Mouse (Mus musculus) neural tube, embryonic 11.5 days (tissue): ENCODE results near the gene Slc35f3. TPM values are rescaled to one million over a fixed set of nuclear protein-coding genes. Genes with fewer than 3 reads are reported as not detected.

Experiments
- ATAC-seq: fragments of 200-750 bp; cut with Nextera tagmentation; 2 replicates; pipeline ENCODE4 v1.8.0; 2017; ENCODE audit warnings: moderate number of reproducible peaks, mild to moderate bottlenecking, moderate TSS enrichment, moderate library complexity; ENCODE audit not compliant: insufficient read depth, low FRiP score, low TSS enrichment
- DNase-seq: peaks from one replicate; pipeline ENCODE4 v3.0.0-alpha.2; 2015; ENCODE audit warnings: low spot score
- H3K27ac ChIP-seq: fragments of 300-500 bp; sonication (generic); 2 replicates; pipeline ENCODE4 v1.5.1; 2014; ENCODE audit warnings: low read depth, mild to moderate bottlenecking, low read length
- H3K27me3 ChIP-seq: fragments of 300-500 bp; sonication (generic); 2 replicates; pipeline ENCODE4 v1.6.1; 2014; ENCODE audit warnings: mild to moderate bottlenecking, low read length, mixed read lengths; ENCODE audit not compliant: control insufficient read depth, insufficient read depth
- H3K36me3 ChIP-seq: fragments of 300-500 bp; sonication (generic); 2 replicates; pipeline ENCODE4 v1.6.1; 2014; ENCODE audit warnings: mild to moderate bottlenecking, low read length, moderate library complexity, mixed read lengths; ENCODE audit not compliant: control insufficient read depth, insufficient read depth
- H3K4me1 ChIP-seq: fragments of 300-500 bp; sonication (generic); 2 replicates; pipeline ENCODE4 v1.6.1; 2014; ENCODE audit warnings: low read length, mixed read lengths; ENCODE audit not compliant: control insufficient read depth, insufficient read depth
- H3K4me2 ChIP-seq: fragments of 300-500 bp; sonication (generic); 2 replicates; pipeline ENCODE4 v1.6.1; 2014; ENCODE audit warnings: low read depth, mild to moderate bottlenecking, moderate library complexity
- H3K4me3 ChIP-seq: fragments of 300-500 bp; sonication (generic); 2 replicates; pipeline ENCODE4 v1.5.1; 2014; ENCODE audit warnings: low read depth, low read length
- H3K9ac ChIP-seq: fragments of 300-500 bp; sonication (generic); 2 replicates; pipeline ENCODE4 v1.6.1; 2014; ENCODE audit warnings: mild to moderate bottlenecking, low read length
- H3K9me3 ChIP-seq: fragments of 300-500 bp; sonication (generic); 2 replicates; pipeline ENCODE4 v1.6.1; 2016; ENCODE audit warnings: low read length; ENCODE audit not compliant: control insufficient read depth
- WGBS: fragments of 180-500 bp; shearing (Covaris S2); extraction: QIAGEN DNeasy Blood & Tissue Kit; methylation state at CpG from one replicate; pipeline ENCODE4 v1.1.7; 2014; 5-methylcytosine and 5-hydroxymethylcytosine counted together
- polyA plus RNA-seq: library from polyadenylated mRNA; unstranded; fragments of >200 nt; fragmentation: Nextera tagmentation; extraction: Ambion mirVana; gene quantifications from 2 replicates; pipeline ENCODE4 v1.2.1, GENCODE M21; 2014

Slc35f3 gene
- polyA plus RNA-seq, 1 experiment from 2014 or later, result 0.09 TPM

- WGBS, result 80% methylated on average over 5 of the region's 5 CpGs
Observed at GRCm38 (mm10) chr8:126343427-126343826, 45.1 kb downstream of the Slc35f3 start.

DNA sequence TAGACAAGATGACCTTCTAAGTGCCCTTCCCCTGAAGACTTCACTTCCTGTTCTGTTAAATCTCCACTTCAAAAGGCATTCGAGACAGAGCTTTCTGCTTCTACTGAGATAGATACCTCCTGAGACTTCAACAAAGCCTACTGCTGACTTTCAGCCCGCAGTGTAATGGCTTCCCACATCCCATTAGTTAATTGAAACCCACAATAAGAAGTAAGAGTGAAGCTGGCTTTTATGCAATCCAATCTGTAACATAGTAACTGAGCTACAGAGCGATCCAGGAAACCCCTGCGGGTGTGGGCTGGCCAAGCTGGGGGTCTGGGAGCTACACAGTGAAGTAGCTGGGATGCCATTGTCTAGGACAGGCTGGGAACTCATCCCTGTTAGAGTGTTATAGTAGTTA lies 46.7 kb downstream of the Slc35f3 start:
- DNase-seq, result peak; percentile 9
- H3K9me3 ChIP-seq, result no peaks in the 10 kb centered on the region
- H3K4me2 ChIP-seq, result no peak overlapping the region
- no peaks in the 10 kb centered on the region for H3K36me3 ChIP-seq
- no peak overlapping the region for H3K9ac ChIP-seq
- no peaks in the 10 kb centered on the region for H3K27me3 ChIP-seq
- H3K4me3 ChIP-seq, result no peak overlapping the region
- ATAC-seq, result no peak
- no peak overlapping the region for H3K27ac ChIP-seq
- 69% methylated on average over 4 of the region's 4 CpGs for WGBS
- no peaks in the 10 kb centered on the region for H3K4me1 ChIP-seq

More at GRCm38 (mm10) chr8:126343427-126343826, 45.1 kb downstream of the Slc35f3 start:
- DNase-seq (no peak), ATAC-seq (no peak)
- Histone ChIP-seq H3K9me3 (no peaks in the 10 kb centered on the region), H3K4me1 (no peaks in the 10 kb centered on the region), H3K36me3 (no peaks in the 10 kb centered on the region), H3K4me3 (no peak overlapping the region), H3K4me2 (no peak overlapping the region), H3K27ac (no peak overlapping the region), H3K27me3 (no peaks in the 10 kb centered on the region), H3K9ac (no peak overlapping the region)

DNA sequence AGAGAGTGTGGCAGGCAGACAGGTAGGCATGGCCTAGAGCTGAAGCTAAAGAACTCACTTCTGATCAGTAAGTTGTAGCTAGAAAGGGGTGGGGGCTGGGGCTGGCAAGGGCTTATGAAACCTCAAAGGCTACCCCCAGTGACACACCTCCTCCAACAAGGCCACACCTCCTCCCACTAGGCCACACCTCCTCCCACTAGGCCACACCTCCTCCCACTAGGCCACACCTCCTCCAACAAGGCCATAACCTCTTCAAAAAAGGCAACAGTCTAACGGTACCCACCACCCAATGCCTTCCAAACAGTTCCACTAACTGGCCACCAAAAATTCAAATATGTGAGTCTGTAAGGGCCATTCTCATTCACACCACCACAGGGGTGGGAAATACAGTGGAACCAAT lies 54.9 kb downstream of the Slc35f3 start:
- Histone ChIP-seq H3K27ac (no peak overlapping the region), H3K4me3 (no peak overlapping the region), H3K27me3 (no peaks in the 10 kb centered on the region), H3K4me2 (no peak overlapping the region), H3K4me1 (no peaks in the 10 kb centered on the region), H3K36me3 (no peaks in the 10 kb centered on the region), H3K9me3 (no peaks in the 10 kb centered on the region), H3K9ac (no peak overlapping the region)
- DNase-seq (no peak), ATAC-seq (no peak)
- 71% methylated on average over 1 of the region's 1 CpGs for whole genome bisulfite sequencing

DNA sequence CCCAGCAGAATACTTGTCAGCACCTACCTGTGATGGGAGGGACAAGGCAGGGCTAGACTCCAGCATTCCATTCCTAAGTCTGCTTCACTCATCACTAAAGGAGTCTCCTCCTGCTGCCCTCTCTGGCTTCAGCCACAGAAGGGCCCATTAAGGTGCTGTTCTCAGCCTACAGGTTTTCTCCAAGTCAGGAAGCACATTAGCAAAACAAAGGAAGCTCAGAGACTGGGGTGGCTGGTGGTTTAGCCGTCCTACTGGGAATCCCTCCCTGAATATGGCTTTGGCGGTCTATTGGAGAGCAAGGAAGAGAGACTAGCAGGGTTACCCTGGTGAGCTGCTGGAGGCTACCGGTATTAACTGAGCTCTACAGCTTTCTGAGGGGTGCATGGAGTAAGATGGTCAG lies 59.6 kb downstream of the Slc35f3 start:
- Histone ChIP-seq H3K4me3 (no peak overlapping the region), H3K27ac (no peak overlapping the region)
- DNase-seq, result no peak

GRCm38 (mm10) chr8:126359296-126359695 lies 60.9 kb downstream of the Slc35f3 start:
- H3K27ac ChIP-seq, result no peak overlapping the region
- no peak overlapping the region for H3K9ac ChIP-seq
- no peak for DNase-seq
- no peaks in the 10 kb centered on the region for H3K27me3 ChIP-seq
- H3K9me3 ChIP-seq, result no peaks in the 10 kb centered on the region
- no peaks in the 10 kb centered on the region for H3K4me1 ChIP-seq
- H3K4me3 ChIP-seq, result no peak overlapping the region
- no peak for ATAC-seq
- no peak overlapping the region for H3K4me2 ChIP-seq
- no peaks in the 10 kb centered on the region for H3K36me3 ChIP-seq
- 75% methylated on average over 6 of the region's 6 CpGs for WGBS

More for the DNA sequence above, 59.6 kb downstream of the Slc35f3 start:
- H3K4me2 ChIP-seq, result no peak overlapping the region
- H3K9me3 ChIP-seq, result no peaks in the 10 kb centered on the region
- H3K9ac ChIP-seq, result no peak overlapping the region
- ATAC-seq, result no peak
- H3K4me1 ChIP-seq, result no peaks in the 10 kb centered on the region
- H3K27me3 ChIP-seq, result no peaks in the 10 kb centered on the region
- WGBS, result 38% methylated on average over 3 of the region's 3 CpGs
- H3K36me3 ChIP-seq, result no peaks in the 10 kb centered on the region

- no peaks in the 10 kb centered on the region for H3K27me3 ChIP-seq
- no peak overlapping the region for H3K9ac ChIP-seq
- DNase-seq, result no peak
- no peaks in the 10 kb centered on the region for H3K36me3 ChIP-seq
- no peak overlapping the region for H3K4me3 ChIP-seq
- no peak overlapping the region for H3K27ac ChIP-seq
- no peaks in the 10 kb centered on the region for H3K9me3 ChIP-seq
- H3K4me2 ChIP-seq, result no peak overlapping the region
- ATAC-seq, result no peak
- 73% methylated on average over 11 of the region's 11 CpGs for WGBS
- H3K4me1 ChIP-seq, result no peaks in the 10 kb centered on the region
Observed at GRCm38 (mm10) chr8:126360106-126360505, 61.7 kb downstream of the Slc35f3 start.

GRCm38 (mm10) chr8:126360701-126361100 lies 62.3 kb downstream of the Slc35f3 start:
- H3K27ac ChIP-seq, result no peak overlapping the region
- no peaks in the 10 kb centered on the region for H3K27me3 ChIP-seq
- no peaks in the 10 kb centered on the region for H3K4me1 ChIP-seq
- H3K4me2 ChIP-seq, result no peak overlapping the region
- WGBS, result 71% methylated on average over 5 of the region's 5 CpGs
- no peaks in the 10 kb centered on the region for H3K36me3 ChIP-seq
- no peak overlapping the region for H3K4me3 ChIP-seq
- H3K9me3 ChIP-seq, result no peaks in the 10 kb centered on the region
- ATAC-seq (no peak), DNase-seq (no peak)
- H3K9ac ChIP-seq, result no peak overlapping the region

- DNase-seq, result no peak
- WGBS, result 70% methylated on average over 3 of the region's 3 CpGs
Observed at GRCm38 (mm10) chr8:126366251-126366650, 67.9 kb downstream of the Slc35f3 start.

DNA sequence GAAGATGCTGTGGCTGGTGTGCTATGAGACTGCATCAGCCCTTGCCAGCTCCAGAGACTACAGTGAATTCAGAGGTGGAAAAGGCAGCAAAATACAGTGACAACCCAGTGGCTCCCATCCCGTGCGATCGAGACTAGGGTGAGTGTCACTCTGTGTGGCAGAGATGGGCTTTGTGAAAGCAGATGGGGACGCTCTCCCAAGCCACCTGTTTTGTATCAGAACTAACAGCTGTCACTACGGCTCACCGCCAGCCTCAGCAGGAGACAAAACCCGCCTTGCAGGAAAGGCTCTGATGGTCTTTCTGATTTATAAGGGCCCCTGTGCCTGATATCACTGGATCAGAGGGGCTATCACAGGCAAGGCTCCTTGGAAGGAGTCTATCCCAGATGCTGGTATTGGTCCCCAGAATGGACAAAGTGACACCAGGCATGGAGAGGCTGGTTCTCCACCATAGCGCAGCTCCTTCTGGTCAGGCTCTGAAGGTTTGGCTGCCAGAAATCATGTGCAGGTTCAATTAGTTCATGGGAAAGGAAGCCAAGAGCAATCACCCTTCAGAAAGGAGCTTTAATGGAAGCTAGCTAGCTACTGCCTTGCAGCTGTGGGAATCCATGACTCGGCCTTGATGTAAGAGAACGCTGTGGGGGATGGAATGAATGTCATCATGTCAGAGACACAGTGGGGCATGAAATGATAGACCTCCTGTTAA lies 70.1 kb downstream of the Slc35f3 start:
- no peak for DNase-seq
- H3K9ac ChIP-seq, result no peak overlapping the region
- ATAC-seq, result no peak
- H3K4me2 ChIP-seq, result no peak overlapping the region
- H3K27me3 ChIP-seq, result no peaks in the 10 kb centered on the region
- no peaks in the 10 kb centered on the region for H3K9me3 ChIP-seq
- H3K4me1 ChIP-seq, result no peaks in the 10 kb centered on the region
- no peaks in the 10 kb centered on the region for H3K36me3 ChIP-seq
- 77% methylated on average over 10 of the region's 10 CpGs for WGBS
- no peak overlapping the region for H3K27ac ChIP-seq
- H3K4me3 ChIP-seq, result no peak overlapping the region

More at GRCm38 (mm10) chr8:126366251-126366650, 67.9 kb downstream of the Slc35f3 start:
- Histone ChIP-seq H3K27me3 (no peaks in the 10 kb centered on the region), H3K9me3 (no peaks in the 10 kb centered on the region), H3K36me3 (no peaks in the 10 kb centered on the region), H3K4me2 (no peak overlapping the region), H3K4me1 (no peaks in the 10 kb centered on the region), H3K4me3 (no peak overlapping the region), H3K9ac (no peak overlapping the region), H3K27ac (no peak overlapping the region)
- ATAC-seq, result no peak
